Mouse (Mus musculus) heart, postnatal 0 days (tissue): Measurements from ENCODE around the gene AI593442. TPM values are rescaled to one million over a fixed set of nuclear protein-coding genes. Genes with fewer than 3 reads are reported as not detected.
A peak's percentile ranks its signal among the peaks of the same experiment; 100 is the strongest.

Experiments
- ATAC-seq: fragments of 200-750 bp; cut with Nextera tagmentation; 2 replicates; pipeline ENCODE4 v1.8.0; 2017; ENCODE audit warnings: low read depth, moderate number of reproducible peaks, moderate library complexity; ENCODE audit not compliant: insufficient read depth
- DNase-seq: peaks from one replicate; pipeline ENCODE4 v3.0.0-alpha.2; 2016; ENCODE audit warnings: low spot score
- H3K27ac ChIP-seq: fragments of 300-500 bp; sonication (generic); 2 replicates; pipeline ENCODE4 v1.5.1; 2014; ENCODE audit warnings: low read depth, mild to moderate bottlenecking
- H3K27me3 ChIP-seq: fragments of 300-500 bp; sonication (generic); 2 replicates; pipeline ENCODE4 v1.6.1; 2014; ENCODE audit warnings: low read length, mixed read lengths; ENCODE audit not compliant: control insufficient read depth, insufficient read depth
- H3K36me3 ChIP-seq: fragments of 300-500 bp; sonication (generic); replicated peaks from 2 replicates; pipeline ENCODE4 v1.6.1; 2014; ENCODE audit warnings: low read length, mixed read lengths; ENCODE audit not compliant: control insufficient read depth, insufficient read depth
- H3K4me1 ChIP-seq: fragments of 300-500 bp; sonication (generic); 2 replicates; pipeline ENCODE4 v1.6.1; 2014; ENCODE audit warnings: antibody characterized with exemption; ENCODE audit not compliant: control insufficient read depth, insufficient read depth
- H3K4me2 ChIP-seq: fragments of 300-500 bp; sonication (generic); 2 replicates; pipeline ENCODE4 v1.6.1; 2014; ENCODE audit warnings: low read depth, mild to moderate bottlenecking, low read length, moderate library complexity
- H3K4me3 ChIP-seq: fragments of 300-500 bp; sonication (generic); 2 replicates; pipeline ENCODE4 v1.5.1; 2014; ENCODE audit warnings: low read depth, low read length
- H3K9ac ChIP-seq: fragments of 300-500 bp; sonication (generic); replicated peaks from 2 replicates; pipeline ENCODE4 v1.6.1; 2014; ENCODE audit warnings: low read depth, low read length, mixed read lengths
- H3K9me3 ChIP-seq: fragments of 300-500 bp; sonication (generic); replicated peaks from 2 replicates; pipeline ENCODE4 v1.6.1; 2016; ENCODE audit warnings: low read length; ENCODE audit not compliant: control insufficient read depth
- CTCF ChIP-seq: IDR thresholded peaks from 2 replicates; pipeline ENCODE4 v1.5.1; 2016; ENCODE audit warnings: antibody characterized with exemption, control low read depth, low read depth
- EP300 ChIP-seq: IDR thresholded peaks from 2 replicates; pipeline ENCODE4 v1.6.1; 2016; ENCODE audit warnings: antibody characterized with exemption, low read depth
- WGBS: fragments of 180-500 bp; shearing (Covaris S2); extraction: QIAGEN DNeasy Blood & Tissue Kit; methylation state at CpG from one replicate; pipeline ENCODE4 v1.1.7; 2014; 5-methylcytosine and 5-hydroxymethylcytosine counted together
- polyA plus RNA-seq: library from polyadenylated mRNA; unstranded; fragments of >200 nt; fragmentation: Nextera tagmentation; extraction: Ambion mirVana; gene quantifications from 2 replicates; pipeline ENCODE4 v1.2.1, GENCODE M21; 2015
- total RNA-seq: library from RNA; depleted of rRNA; stranded (reverse); fragments of >200 nt; gene quantifications from 2 replicates; pipeline ENCODE4 v1.2.3, GENCODE M21; 2014; ENCODE audit warnings: low replicate concordance

Gene AI593442
- total and polyA plus RNA-seq, 2 experiments from 2014 or later, result 0.14 to 0.38 TPM

GRCm38 (mm10) chr9:52678179-52678838 lies 1.3 kb downstream of the AI593442 start:
- Histone ChIP-seq H3K9ac (no peak overlapping the region), H3K9me3 (no peaks in the 10 kb centered on the region), H3K36me3 (no peaks in the 10 kb centered on the region), H3K4me1 (no peaks in the 10 kb centered on the region), H3K27ac (no peak overlapping the region), H3K4me3 (peak overlapping the region; percentile 37; the same call in 1 of the 2 replicates), H3K4me2 (peak overlapping the region; percentile 59), H3K27me3 (peaks cover 50% of the 10 kb centered on the region)
- no peak for TF ChIP-seq EP300
- TF ChIP-seq CTCF, result no peak
- 1% methylated on average over 28 of the region's 28 CpGs for WGBS
- ATAC-seq, result no peak
- DNase-seq, result no peak

- H3K36me3 ChIP-seq, result no peaks in the 10 kb centered on the region
- H3K4me3 ChIP-seq, result no peak overlapping the region
- DNase-seq (no peak), ATAC-seq (no peak)
- TF ChIP-seq EP300 (no peak), CTCF (no peak)
- no peak overlapping the region for H3K4me2 ChIP-seq
- no peak overlapping the region for H3K27ac ChIP-seq
- WGBS, result 18% methylated on average over 4 of the region's 4 CpGs
- peaks cover 46% of the 10 kb centered on the region for H3K27me3 ChIP-seq
- no peaks in the 10 kb centered on the region for H3K4me1 ChIP-seq
- no peak overlapping the region for H3K9ac ChIP-seq
- H3K9me3 ChIP-seq, result no peaks in the 10 kb centered on the region
Observed at GRCm38 (mm10) chr9:52676587-52676986, 3.0 kb downstream of the AI593442 start.

- H3K9me3 ChIP-seq, result no peaks in the 10 kb centered on the region
- no peak overlapping the region for H3K27ac ChIP-seq
- no peak for ATAC-seq
- 55% methylated on average over 3 of the region's 3 CpGs for WGBS
- peaks cover 41% of the 10 kb centered on the region for H3K27me3 ChIP-seq
- no peak for TF ChIP-seq CTCF
- TF ChIP-seq EP300, result no peak
- H3K36me3 ChIP-seq, result no peaks in the 10 kb centered on the region
- no peak for DNase-seq
- H3K4me3 ChIP-seq, result no peak overlapping the region
- no peaks in the 10 kb centered on the region for H3K4me1 ChIP-seq
- H3K9ac ChIP-seq, result no peak overlapping the region
- no peak overlapping the region for H3K4me2 ChIP-seq
Observed at GRCm38 (mm10) chr9:52675937-52676336, 3.6 kb downstream of the AI593442 start.

- no peak overlapping the region for H3K9ac ChIP-seq
- no peaks in the 10 kb centered on the region for H3K27me3 ChIP-seq
- no peak overlapping the region for H3K27ac ChIP-seq
- TF ChIP-seq EP300 (no peak), CTCF (no peak)
- ATAC-seq, result no peak
- no peak overlapping the region for H3K4me2 ChIP-seq
- no peak for DNase-seq
- no peaks in the 10 kb centered on the region for H3K4me1 ChIP-seq
- WGBS, result 54% methylated on average over 3 of the region's 3 CpGs
- no peak overlapping the region for H3K4me3 ChIP-seq
- no peaks in the 10 kb centered on the region for H3K36me3 ChIP-seq
- no peaks in the 10 kb centered on the region for H3K9me3 ChIP-seq
Observed at GRCm38 (mm10) chr9:52661422-52661821, 18.2 kb downstream of the AI593442 start.

GRCm38 (mm10) chr9:52650341-52650951 lies 29.1 kb downstream of the AI593442 start:
- Histone ChIP-seq H3K27ac (no peak overlapping the region), H3K27me3 (no peaks in the 10 kb centered on the region), H3K4me1 (no peaks in the 10 kb centered on the region), H3K9me3 (no peaks in the 10 kb centered on the region), H3K9ac (no peak overlapping the region), H3K4me2 (no peak overlapping the region), H3K36me3 (no peaks in the 10 kb centered on the region), H3K4me3 (no peak overlapping the region)
- 57% methylated on average over 5 of the region's 5 CpGs for WGBS
- no peak for ATAC-seq
- no peak for DNase-seq
- TF ChIP-seq EP300 (no peak), CTCF (no peak)
